Mouse (Mus musculus) liver, postnatal 0 days (tissue): ENCODE results near the gene Pde4c.

Experiments used
- CTCF ChIP-seq: sonication (generic); IDR thresholded peaks from 2 replicates; pipeline ENCODE4 v1.5.1; 2016; ENCODE audit warnings: antibody characterized with exemption, low read depth
- EP300 ChIP-seq: IDR thresholded peaks from 2 replicates; pipeline ENCODE4 v1.6.1; 2016; ENCODE audit warnings: antibody characterized with exemption, low read depth, mild to moderate bottlenecking

DNA sequence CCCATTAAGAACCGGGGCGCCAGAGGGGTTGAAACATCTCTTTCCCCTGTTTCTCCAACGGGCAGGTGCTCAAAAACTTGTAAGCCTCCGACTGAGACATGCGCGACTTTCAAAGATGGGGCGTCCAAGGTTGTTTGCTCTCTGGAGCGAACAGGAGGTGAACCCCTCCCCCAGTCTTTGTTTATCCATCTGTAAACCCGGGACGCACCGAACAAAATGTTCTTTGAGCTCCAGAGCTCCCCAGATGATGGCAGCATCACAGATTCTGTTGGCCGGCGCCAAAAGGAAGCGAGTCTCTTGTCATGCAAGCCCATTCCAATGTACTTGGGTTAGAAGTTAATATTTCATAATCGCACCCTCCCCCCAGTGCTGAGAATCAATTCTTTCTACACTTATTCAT is 74.8 kb downstream of the Pde4c start:
- TF ChIP-seq EP300 (peak; percentile 70), CTCF (no peak)
